Mouse (Mus musculus): ENCODE results near the gene Cdhr2.
A peak's percentile ranks its signal among the peaks of the same experiment; 100 is the strongest.

Gene Cdhr2

DNA sequence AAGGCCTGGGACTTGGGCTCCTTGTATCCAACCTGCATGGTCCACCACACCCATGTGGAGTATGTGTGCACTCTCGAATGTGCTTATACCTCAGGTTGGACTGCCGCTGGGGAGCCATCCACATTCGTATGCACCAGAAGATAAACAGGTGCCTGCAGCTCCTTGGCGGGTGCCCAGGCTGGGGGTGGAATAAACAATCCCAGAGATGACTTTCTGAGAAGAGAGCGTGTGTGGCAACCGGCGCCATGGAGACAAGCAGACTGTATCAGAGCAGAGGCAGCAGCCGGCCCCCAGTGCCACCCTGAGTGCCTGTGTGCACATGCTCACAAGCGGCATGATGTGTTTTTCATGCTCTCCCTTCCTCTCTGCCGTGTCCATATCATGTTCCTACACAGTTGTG lies 51.4 kb downstream of the Cdhr2 start:
- DNase-seq (ENCODE audit: low spot score), result no peak

DNA sequence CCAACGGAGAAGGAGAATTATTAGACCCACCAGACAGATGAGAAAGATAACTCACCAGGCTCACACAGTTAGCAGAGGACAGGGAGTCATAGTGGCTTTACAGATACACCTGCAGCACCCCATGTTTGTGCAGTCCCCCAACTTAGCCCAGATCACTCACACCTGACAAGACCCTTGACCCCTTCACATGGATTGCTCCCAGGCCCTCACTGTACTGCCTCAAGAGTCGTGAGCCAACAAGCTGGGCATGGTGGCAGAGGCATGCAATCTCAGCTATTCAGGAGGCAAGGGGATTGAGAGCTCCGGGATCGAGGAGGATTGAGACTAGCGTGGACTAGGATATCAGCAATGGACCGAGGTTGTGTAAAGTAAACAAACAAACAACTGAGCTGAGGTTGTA lies 52.5 kb downstream of the Cdhr2 start:
- DNase-seq (ENCODE audit: low spot score), result no peak

DNA sequence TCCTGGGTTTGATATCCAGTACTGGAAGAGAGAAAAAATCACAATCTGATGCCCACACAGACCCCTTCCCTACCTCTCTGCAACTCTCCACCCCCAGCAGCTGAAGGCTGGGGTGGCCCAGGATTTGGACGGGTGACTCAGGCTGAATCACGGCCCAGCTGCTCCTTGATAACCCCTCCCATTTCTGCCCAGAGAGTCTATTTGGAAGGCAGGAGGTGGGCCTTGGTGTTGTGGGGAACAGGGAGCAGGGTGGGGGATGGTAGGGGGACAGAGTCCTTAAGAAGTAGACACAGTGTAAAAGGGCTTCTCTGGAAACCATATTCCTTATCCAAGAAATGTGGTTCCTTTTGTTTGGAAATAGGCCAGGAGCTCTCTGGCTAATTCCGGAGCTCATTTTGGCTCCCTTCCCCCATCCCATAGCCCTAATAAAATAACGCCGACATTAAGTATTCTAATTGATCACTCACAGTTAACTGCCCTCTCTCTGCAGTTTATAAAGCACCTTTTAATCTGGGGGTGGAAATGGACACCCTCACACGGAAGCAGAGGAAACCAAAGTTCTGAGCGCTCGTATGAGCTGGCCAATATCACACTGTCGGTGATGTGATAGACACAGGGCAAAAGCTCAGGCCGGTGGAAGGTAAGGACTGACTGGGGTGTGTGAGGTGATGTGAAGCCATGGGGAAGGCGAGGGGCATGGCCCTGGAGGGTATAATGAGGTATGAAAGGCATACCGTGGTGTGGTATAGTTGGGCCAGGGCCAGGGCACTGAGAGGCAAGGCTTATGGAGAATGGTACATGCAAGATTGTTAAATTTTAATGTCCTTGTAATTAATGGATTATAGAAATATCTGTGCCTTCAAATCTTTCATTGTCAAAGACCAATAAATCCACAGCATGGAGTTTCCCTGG lies 53.2 kb downstream of the Cdhr2 start:
- DNase-seq (ENCODE audit: low spot score), result no peak

DNA sequence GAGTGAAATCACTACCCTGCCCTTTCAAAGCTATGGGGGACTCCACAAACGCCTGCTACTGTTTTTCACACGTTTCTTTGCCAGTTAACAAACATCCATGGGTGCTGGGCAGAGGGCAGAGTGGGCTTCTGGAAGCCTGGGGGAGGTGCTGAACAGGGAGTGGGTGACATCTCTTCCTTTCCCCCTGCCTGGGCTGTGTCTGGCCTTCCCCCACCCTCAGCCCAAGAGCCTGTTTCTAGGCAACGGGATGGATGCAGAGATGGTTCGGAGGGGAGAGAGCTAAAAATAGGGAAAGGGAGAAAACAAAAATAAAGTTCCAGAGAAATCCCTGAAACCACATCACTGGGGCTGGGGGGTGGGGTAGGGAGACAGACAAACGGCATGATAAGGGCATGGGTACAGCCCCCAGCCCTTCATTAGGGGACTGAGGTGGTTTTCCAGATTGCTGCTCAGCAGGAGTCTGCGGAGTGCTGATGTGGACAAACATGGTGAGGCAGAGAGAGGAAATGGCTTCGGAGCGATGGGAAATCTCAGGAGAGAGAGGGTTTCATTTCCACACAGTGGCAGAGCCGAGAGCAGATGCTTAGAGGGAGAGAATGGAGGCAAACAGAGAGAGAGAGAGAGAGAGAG lies 54.1 kb downstream of the Cdhr2 start:
- DNase-seq (ENCODE audit: low spot score), result no peak

GRCm38 (mm10) chr13:54756156-54756712 lies 55.0 kb downstream of the Cdhr2 start:
- no peak for DNase-seq (ENCODE audit: low spot score)

- no peak for DNase-seq (ENCODE audit: low spot score)
Observed at GRCm38 (mm10) chr13:54757093-54757830, 56.0 kb downstream of the Cdhr2 start.

GRCm38 (mm10) chr13:54758045-54758755 lies 56.9 kb downstream of the Cdhr2 start:
- peak; percentile 43 for DNase-seq (ENCODE audit: low spot score)

GRCm38 (mm10) chr13:54758756-54759470 lies 57.7 kb downstream of the Cdhr2 start:
- no peak for DNase-seq (ENCODE audit: low spot score)

- DNase-seq (ENCODE audit: low spot score), result no peak
Observed at GRCm38 (mm10) chr13:54759496-54759895, 58.2 kb downstream of the Cdhr2 start.

DNA sequence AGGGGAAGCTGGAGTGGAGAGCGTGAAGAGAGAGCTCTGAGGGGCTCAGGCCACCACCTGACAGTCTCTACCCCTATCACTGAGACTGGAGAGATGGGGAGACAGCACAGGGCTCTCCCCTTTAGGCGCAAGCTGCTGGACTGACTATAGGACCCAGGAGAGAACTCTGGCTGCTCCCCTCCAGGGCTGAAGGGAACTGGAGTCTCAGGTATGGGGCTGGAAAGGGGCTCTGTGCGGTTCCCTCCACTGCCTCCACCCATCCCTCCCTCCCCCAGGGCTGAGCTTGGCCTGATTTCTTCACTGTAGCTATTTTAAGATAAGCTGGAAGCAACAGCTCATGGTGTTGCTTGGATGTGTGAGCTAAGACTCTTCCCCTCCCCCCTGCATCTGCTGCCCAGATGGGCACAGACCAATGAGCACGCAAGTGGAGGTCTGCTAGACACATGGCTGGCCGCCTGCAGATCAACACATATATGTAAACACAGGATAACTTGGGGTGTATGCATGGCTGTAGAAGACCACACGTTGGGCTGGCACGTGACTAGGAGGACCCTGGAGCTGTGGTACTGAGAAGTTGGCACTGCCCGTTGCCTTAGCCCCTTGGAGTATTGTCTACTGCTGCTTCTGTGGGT lies 59.0 kb downstream of the Cdhr2 start:
- DNase-seq (ENCODE audit: low spot score), result no peak

DNA sequence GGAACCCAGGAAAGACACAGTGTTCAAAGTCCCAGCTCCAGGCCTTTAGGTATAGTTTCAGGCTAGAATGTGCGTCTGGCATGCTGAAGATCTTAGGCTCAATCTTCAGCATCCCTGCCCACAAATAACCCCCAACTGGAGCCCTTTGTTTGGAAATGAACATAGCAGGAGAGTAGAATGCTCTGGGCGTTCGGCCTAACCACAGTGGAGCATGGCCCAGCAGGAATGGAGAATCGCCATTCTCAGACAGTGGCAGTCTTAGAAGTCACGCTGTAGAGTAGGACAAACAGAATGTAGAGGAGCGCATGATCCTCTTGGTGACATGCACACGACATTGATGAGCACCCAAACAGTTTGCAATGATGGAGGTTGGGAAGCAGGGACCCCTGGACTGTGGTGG lies 59.6 kb downstream of the Cdhr2 start:
- no peak for DNase-seq (ENCODE audit: low spot score)

- DNase-seq (ENCODE audit: low spot score), result no peak
Observed at GRCm38 (mm10) chr13:54765281-54766191, 64.3 kb downstream of the Cdhr2 start.

GRCm38 (mm10) chr13:54766192-54766768 lies 65.0 kb downstream of the Cdhr2 start, which contains the start of gene Sncb:
Sncb (minus strand) TSS chr13:54766595.
- peak; percentile 61 for DNase-seq (ENCODE audit: low spot score)

- no peak for DNase-seq (ENCODE audit: low spot score)
Observed at GRCm38 (mm10) chr13:54767012-54767411, 65.8 kb downstream of the Cdhr2 start.

DNA sequence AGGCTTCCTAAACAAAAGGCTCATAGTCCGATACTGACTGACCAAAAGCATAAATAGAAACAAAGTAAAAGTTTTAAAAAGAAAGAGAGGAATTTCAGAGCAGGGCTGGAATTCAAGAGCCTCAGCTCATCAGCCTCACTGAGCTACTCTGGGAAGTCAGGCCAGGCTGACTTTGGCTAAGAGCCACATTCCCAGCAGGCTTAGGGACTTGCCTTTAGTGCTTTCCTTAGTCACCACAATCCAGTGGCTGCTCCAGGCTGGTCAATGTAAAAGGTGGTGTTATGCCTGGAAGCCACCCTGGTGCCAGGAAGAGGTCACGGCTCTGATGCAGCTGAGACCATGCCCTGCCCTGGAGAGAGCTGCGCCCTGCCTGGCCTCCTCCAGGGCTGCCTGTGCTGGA lies 79.3 kb downstream of the Cdhr2 start:
- DNase-seq (ENCODE audit: low spot score), result no peak

DNA sequence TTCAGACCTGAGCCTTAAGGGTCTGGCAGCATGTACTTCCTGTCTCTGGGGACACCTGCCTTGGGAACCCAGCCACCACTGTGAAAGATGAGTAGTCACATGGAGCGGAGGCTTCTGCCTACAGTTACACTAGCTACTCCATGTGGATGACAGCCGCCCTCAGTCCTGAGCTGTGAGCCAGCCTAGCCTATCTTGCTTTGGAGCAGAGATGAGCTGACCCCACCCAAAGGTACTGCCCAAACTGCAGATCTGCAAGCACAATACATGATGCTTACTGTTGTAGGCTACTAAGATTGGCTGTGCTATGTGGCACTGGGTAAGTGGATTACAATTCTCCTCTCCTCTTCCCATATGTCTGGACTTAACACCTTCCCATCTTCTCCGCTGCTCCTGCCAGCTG lies 79.8 kb downstream of the Cdhr2 start:
- no peak for DNase-seq (ENCODE audit: low spot score)

- DNase-seq (ENCODE audit: low spot score), result no peak
Observed at GRCm38 (mm10) chr13:54783235-54783634, 82.0 kb downstream of the Cdhr2 start.

- DNase-seq (ENCODE audit: low spot score), result no peak
Observed at GRCm38 (mm10) chr13:54783698-54784097, 82.4 kb downstream of the Cdhr2 start, which contains the start of gene Eif4e1b. Eif4e1b (plus strand) TSS chr13:54783998.

Measured in T-cell, adult 2 months (primary cell).